Mouse (Mus musculus) ES-Bruce4 (cell line): ENCODE data around the gene Cip2a.

ENCODE experiments used
- CTCF ChIP-seq: IDR thresholded peaks from one replicate; pipeline ENCODE4 v1.8.1; 2011; ENCODE audit warnings: low read depth, low read length
- EP300 ChIP-seq: IDR thresholded peaks from 2 replicates; pipeline ENCODE4 v1.6.1; 2011; ENCODE audit warnings: low read depth, low read length; ENCODE audit not compliant: insufficient read depth

DNA sequence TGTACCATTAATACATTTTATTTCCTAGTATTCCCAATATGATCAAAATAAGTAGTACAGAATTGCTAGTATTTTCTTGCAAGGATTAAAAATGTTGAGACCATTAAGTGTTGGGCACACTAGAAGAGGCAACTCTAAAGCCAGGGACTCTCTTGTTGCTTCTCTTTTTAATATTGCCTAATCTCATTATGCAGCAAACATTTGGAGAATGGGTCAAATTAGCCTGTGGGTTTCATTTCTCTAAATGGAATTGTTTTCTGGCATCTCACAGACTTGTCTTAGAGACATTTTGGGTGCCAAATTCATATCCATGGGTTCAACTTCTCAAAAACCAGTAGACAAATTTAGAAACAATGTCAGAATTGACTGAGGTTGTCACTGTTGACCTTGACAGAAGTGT, 55.2 kb downstream of the Cip2a start:
- TF ChIP-seq CTCF (no peak), EP300 (no peak)
